Mouse (Mus musculus): Measurements from ENCODE around the gene Fry.

Gene Fry

DNA sequence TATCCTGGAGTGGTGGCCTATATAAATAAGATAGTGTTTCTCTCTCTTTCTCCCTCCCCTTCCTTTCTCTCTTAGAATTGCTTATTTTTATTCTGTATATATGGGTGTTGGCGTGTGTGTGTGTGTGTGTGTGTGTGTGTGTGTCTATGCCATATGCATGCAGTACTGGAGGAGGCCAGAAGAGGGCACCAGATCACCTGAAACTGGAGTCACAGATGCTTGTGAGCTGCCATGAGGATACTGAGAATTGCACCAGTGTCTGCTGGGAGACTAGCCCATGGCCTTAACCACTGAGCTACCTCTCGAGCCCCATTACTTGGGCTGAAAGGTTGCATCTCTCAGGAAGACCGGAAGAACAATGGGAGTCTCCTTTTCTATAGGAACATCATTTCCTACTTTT, 149.8 kb downstream of the Fry start:
- DNase-seq (ENCODE audit: low read depth, low spot score), result no peak

DNA sequence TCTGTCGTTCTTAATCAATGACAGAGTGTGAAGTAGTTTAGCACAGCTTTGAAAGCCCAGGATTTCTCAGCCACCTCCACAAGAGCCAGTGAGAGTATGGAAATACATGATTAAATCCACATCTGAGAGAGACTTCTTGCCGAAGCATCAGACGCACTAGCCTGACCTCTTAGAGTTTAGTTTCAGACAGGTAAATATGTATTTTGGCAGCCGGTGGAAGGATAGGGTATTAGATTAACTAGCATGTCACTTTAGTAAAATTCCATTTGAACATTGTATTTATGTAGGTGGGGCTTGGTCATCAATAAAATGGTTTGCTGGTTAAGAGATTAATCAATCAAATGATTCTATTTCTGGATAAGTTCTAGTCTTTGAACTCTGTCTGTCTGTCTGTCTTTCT, 152.0 kb downstream of the Fry start:
- DNase-seq (ENCODE audit: low read depth, low spot score), result no peak

GRCm38 (mm10) chr5:150272173-150272572, 153.7 kb downstream of the Fry start:
- no peak for DNase-seq (ENCODE audit: low read depth, low spot score)

DNA sequence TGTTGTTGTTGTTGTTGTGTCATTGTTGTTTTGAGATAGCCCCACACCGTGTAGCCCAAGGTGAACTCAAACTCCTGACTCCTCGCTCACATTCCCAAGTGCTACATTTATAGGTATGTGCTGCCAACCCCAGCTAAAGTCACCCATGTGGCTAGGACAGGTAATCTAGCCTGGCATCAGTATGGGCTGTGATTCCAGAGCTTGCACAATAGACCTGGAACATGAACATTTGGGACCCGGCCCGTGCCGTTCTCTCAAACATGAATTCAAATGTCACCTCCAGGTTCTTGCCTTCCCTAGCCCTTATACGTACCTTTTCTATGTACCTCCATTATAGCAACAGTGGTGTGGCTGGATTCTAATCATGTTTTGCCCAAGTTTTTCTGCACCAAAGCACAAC, 156.9 kb downstream of the Fry start:
- DNase-seq (ENCODE audit: low read depth, low spot score), result no peak

- peak; percentile 86 for DNase-seq (ENCODE audit: low read depth, low spot score)
These were observed 158.2 kb downstream of the Fry start for GRCm38 (mm10) chr5:150276611-150277010.

DNA sequence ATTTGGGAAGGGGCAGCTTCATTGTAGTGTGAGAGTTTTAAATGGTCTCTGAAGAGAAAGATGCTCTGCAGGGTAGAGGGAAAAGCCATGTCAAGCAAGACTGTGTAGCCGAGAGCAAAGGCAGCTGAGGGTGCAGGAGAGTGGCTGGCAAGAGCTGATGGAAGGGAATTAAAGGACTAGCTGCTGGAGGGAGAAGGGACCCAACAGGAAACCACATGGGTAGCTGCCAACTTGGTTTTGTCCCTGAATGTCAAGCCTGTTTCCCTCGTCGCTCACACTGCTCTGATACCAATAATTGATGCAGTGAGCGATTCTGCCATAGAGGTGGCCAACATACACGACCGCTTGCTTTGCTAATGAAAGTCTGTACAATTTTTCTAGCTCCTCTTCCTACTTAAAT, 160.9 kb downstream of the Fry start:
- peak; percentile 55 for DNase-seq (ENCODE audit: low read depth, low spot score)

GRCm38 (mm10) chr5:150281084-150281483, 162.6 kb downstream of the Fry start:
- DNase-seq (ENCODE audit: low read depth, low spot score), result no peak

DNA sequence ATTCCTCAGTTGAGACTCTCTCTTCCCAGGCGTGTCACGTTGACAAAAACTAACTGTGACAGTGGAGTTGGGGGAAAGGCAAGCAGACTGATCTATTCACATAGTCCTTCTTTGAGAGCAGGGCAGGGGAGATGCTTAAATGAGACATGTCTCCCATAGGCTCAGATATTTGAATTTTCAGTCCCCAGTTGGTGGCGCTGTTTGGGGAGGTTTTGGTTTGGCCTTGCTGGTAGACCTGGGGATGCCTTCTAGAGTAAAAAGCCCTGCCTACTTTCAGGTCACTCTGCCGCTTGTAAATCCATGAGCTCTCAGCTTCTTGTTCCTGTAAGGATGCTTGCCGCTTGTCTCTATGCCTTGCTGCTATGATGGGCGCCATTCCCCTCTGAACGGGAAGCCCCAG, 163.6 kb downstream of the Fry start:
- no peak for DNase-seq (ENCODE audit: low read depth, low spot score)

DNA sequence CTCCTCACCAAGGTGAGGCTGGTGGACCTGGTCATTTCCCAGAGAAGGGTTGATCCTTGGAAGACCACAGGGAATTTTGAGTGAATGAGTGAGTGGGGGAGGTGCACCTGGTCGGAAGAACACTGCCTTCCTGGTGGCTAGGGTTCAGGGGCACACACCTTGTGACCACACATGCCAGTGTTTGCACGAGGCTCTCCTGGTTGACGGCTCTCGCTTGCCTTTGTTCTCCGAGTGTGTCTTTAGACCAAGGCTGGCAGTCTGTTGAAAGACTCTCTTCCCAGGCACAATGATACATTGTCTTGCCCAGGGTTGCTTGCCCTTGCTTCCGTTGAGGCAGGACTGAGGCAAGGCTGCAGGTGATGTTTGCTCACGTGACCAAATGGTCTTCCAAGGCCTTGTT, 169.5 kb downstream of the Fry start:
- no peak for DNase-seq (ENCODE audit: low read depth, low spot score)

- DNase-seq (ENCODE audit: low read depth, low spot score), result peak; percentile 59
These were observed 171.2 kb downstream of the Fry start for GRCm38 (mm10) chr5:150289611-150290010.

- DNase-seq (ENCODE audit: low read depth, low spot score), result no peak
These were observed 172.2 kb downstream of the Fry start for GRCm38 (mm10) chr5:150290494-150291199.

DNA sequence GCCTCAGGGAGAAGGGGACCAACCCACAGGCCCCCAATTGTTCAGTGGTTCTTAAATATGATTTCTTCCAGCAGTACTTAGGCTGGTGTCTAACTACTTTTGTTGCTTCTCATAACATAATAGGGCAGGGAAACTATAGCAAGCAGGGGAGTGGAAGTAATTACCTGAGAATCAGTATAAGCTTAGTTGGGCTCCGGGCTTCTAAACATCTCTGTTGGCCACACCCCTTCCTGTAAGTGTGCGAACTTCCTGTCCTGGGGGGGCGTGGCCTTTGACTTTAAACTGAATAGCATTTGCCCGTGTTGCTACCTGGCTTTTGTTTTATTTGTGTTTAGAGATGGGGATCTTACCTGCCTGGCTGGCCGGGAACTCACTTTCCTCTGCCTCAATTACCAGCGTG, 172.8 kb downstream of the Fry start:
- no peak for DNase-seq (ENCODE audit: low read depth, low spot score)

DNA sequence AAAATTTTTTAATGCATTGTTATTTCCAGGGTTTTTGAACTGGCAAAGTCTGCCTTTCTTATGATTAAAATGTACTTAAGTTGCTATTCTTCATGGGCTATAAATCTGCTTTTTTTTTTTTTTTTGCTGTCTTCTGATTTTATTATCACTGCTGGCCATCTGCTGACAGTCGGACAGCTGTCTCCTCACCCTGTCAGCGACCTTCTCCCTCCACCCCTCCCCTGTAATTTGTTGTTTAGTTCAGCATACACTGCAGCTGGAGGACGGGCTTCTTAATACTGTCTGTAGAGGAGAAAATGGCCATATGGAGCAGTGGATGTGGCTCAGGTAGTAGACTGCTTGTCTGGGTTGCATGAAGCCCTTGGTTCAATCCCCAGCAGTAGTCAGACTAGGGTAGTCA, 173.7 kb downstream of the Fry start:
- no peak for DNase-seq (ENCODE audit: low read depth, low spot score)

DNA sequence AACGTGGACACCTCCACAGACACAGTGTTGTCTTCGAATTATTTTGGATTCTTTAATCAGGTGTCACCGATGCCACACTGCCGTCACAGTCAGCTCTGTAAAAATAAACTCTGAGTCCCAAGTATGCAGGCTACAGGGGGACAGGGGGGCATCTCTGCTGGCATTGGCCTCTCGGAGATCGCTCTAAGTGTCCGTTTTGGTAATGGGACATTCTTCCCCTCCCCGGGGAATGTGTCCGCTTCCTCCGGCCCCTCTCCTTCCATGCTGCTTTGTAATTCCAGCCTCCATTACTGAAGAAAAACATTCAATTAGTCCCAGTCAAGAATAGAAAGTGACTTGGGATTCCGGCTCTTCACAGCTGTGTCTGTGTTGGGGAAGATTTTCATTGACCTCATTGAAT, 175.9 kb downstream of the Fry start:
- no peak for DNase-seq (ENCODE audit: low read depth, low spot score)

- peak; percentile 33 for DNase-seq (ENCODE audit: low read depth, low spot score)
These were observed 176.7 kb downstream of the Fry start for GRCm38 (mm10) chr5:150295096-150295495.

GRCm38 (mm10) chr5:150298969-150299368, 180.5 kb downstream of the Fry start:
- DNase-seq (ENCODE audit: low read depth, low spot score), result no peak

DNA sequence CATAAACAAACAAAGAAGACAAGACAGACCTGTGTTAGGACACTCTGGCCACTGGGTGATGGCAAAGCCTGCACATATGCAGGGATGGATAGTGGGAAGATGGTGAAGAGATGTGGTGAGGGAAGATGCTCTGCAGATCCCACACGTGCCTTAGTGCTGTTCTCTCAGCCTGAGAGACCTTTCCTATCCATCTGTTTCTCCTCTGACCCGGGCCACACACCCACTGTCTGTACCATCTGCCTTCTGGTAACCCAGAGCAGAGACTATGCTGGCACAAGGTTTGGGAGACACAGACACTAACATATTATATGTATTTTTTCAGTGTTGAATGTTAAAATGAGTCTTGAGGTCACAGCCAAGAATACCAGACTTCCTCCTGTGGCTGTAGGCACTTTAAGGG, 183.7 kb downstream of the Fry start:
- peak; percentile 82 for DNase-seq (ENCODE audit: low read depth, low spot score)

DNA sequence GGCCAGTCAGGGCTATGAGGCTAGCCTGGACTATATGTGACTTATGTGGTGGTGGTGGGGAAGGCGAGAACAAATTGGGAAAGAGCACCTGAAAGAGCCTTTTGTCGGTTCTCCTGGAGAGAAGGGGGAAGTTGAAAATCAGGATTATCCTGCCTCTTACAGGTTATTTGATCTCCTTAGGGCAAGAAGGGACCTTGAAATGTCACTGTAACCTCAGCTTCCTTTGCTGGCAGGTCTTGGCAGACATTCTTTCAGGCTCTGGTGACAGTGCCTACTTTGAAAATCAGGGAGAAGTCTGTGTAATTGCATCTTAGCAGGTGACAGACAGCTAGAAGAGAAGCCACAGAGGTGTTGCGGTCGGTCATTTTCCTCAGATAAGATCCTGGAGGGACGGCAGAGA, 184.6 kb downstream of the Fry start:
- DNase-seq (ENCODE audit: low read depth, low spot score), result no peak

GRCm38 (mm10) chr5:150306497-150306896, 188.1 kb downstream of the Fry start:
- no peak for DNase-seq (ENCODE audit: low read depth, low spot score)

DNA sequence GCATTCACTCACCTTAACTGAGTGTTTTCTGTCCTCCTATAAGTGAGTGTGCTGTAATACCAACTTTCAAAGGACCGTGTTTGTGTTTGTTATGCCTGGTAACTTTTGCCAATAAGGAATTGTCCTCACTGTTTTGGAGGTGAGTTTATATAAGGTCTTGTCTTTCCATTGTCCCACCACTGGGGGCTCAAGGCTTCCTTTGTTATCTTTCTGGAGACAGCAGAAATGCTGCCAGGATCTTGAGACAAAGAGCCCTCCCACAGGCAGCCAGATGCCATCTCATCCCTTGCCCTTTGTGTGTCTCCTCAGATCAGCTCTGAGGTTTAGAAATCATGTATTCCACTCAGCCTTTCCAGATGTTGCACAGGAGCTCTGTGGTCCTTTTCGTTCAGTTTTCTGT, 194.8 kb downstream of the Fry start:
- no peak for DNase-seq (ENCODE audit: low read depth, low spot score)

GRCm38 (mm10) chr5:150314582-150314981, 196.1 kb downstream of the Fry start:
- no peak for DNase-seq (ENCODE audit: low read depth, low spot score)

- no peak for DNase-seq (ENCODE audit: low read depth, low spot score)
These were observed 207.0 kb downstream of the Fry start for GRCm38 (mm10) chr5:150325411-150325810.

- DNase-seq (ENCODE audit: low read depth, low spot score), result peak; percentile 43
These were observed 210.2 kb downstream of the Fry start for GRCm38 (mm10) chr5:150328686-150329085.

DNA sequence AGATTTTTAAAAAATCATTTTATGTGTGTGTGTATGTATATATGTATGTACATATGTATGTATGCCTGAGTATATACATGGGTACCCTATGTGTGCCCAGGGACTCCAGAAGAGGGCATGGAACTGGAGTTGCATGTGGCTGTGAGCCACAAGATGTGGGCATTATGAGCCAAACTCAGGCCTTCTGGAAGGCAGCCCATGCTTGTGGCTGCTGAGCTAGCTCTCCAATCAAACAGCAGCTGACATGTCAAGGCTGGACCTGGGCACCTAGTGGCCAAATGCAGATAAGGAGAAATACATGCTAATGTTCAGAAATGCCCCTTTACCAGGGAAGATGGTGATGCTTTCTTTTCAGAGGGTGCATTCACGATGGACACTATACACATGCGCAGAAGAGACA, 213.4 kb downstream of the Fry start:
- peak; percentile 73 for DNase-seq (ENCODE audit: low read depth, low spot score)
